In the genomic region with DNA sequence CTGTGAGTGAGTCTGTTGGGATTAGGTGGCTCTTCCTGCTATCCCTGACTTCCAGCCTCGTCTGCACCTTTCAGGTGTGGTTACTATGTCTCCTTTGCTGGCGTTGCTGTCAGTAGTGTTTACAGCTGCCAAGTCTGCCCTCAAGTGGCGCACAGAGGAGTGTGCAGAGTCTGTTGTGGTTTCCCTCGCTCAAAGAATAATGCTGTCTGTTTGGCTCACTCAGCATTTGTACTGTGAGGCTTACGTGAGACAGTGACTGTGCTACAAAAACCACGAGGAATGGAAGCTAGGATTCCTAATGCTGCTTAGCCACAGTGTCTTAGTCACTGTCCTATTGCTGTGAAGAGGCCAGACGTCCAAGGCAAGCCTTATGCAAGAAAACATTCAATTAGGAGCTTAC, we compare ENCODE assay signal across 9 mouse cellular contexts. TPM values are rescaled to one million over a fixed set of nuclear protein-coding genes. Genes with fewer than 3 reads are reported as not detected.
DNase-seq lines count a peak whose midpoint lies in the region; ATAC-seq lines count a peak whose summit lies in the region.
"Had no signal": no experiment of that assay in that cellular context is flagged by ENCODE, and none has a peak within 500 bp of the region (broad histone marks: within the 10 kb centered on the region; RNA-seq: fewer than 3 reads in every experiment).

No protein-coding gene starts in this region.

- peak; percentile 21 for DNase-seq in heart, postnatal 4 days
- peak; percentile 65 for DNase-seq in A20 (ENCODE audit: low read depth, low spot score)
- peak; percentile 17 for DNase-seq in lung, postnatal 14 days
- DNase-seq in adrenal gland, adult 2 months = no peak
- DNase-seq in adrenal gland, postnatal 25 days = no peak
- no peak for DNase-seq in midbrain, embryonic 10.5 days (ENCODE audit: low spot score)

- H3K9me3 ChIP-seq in heart, embryonic 11.5 days (replicated peaks; ENCODE audit: control insufficient read depth, low read length) = no peaks in the 10 kb centered on the region
- H3K9me3 ChIP-seq in midbrain, embryonic 10.5 days (replicated peaks) = peaks cover 46% of the 10 kb centered on the region
- H3K9me3 ChIP-seq: limb, embryonic 12.5 days had no signal

- H3K4me2 ChIP-seq in heart, embryonic 11.5 days = no peak overlapping the region
- H3K4me2 ChIP-seq: limb, embryonic 12.5 days had no signal

- no peak overlapping the region for H3K27ac ChIP-seq in heart, embryonic 11.5 days (ENCODE audit: low read depth, low read length)
- no peak overlapping the region for H3K27ac ChIP-seq in midbrain, embryonic 10.5 days (replicated peaks)
- H3K27ac ChIP-seq: limb, embryonic 12.5 days had no signal

- H3K9ac ChIP-seq in heart, embryonic 11.5 days (ENCODE audit: low read depth, low read length) = no peak overlapping the region
- H3K9ac ChIP-seq: limb, embryonic 12.5 days had no signal

- no peaks in the 10 kb centered on the region for H3K27me3 ChIP-seq in heart, embryonic 11.5 days (ENCODE audit: control insufficient read depth, insufficient read depth, low read length)
- H3K27me3 ChIP-seq in midbrain, embryonic 10.5 days (ENCODE audit: low read depth, poor library complexity, severe bottlenecking) = no peaks in the 10 kb centered on the region
- H3K27me3 ChIP-seq: limb, embryonic 12.5 days had no signal

- ATAC-seq in heart, embryonic 11.5 days (replicated peaks; ENCODE audit: insufficient number of reproducible peaks, low FRiP score, low TSS enrichment) = no peak
- ATAC-seq in activated CD4-positive, CD25-positive, alpha-beta regulatory T cell, adult 4 months = peak; percentile 81

- H3K36me3 ChIP-seq in heart, embryonic 11.5 days (ENCODE audit: control insufficient read depth, insufficient read depth, low read length) = no peaks in the 10 kb centered on the region
- peaks cover 95% of the 10 kb centered on the region for H3K36me3 ChIP-seq in midbrain, embryonic 10.5 days

- no peak overlapping the region for H3K4me3 ChIP-seq in heart, embryonic 11.5 days (ENCODE audit: low read depth, low read length)
- H3K4me3 ChIP-seq in midbrain, embryonic 10.5 days = no peak overlapping the region
- H3K4me3 ChIP-seq: limb, embryonic 12.5 days had no signal

- peaks cover 11% of the 10 kb centered on the region for H3K4me1 ChIP-seq in heart, embryonic 11.5 days (ENCODE audit: control insufficient read depth, insufficient read depth, low read length)
- peaks cover 18% of the 10 kb centered on the region for H3K4me1 ChIP-seq in midbrain, embryonic 10.5 days

- WGBS in heart, embryonic 11.5 days (ENCODE audit: insufficient replicate concordance) = 79% methylated on average over 7 of the region's 7 CpGs
- 87% methylated on average over 7 of the region's 7 CpGs for WGBS in midbrain, embryonic 10.5 days

RNA-seq across cellular contexts. Expression of gene Haspin, which starts 7.1 kb away (rescaled TPM):
- 1 to 10 TPM; 6.0 to 7.1 TPM for total RNA-seq in heart, postnatal 4 days (2021)
- 11.2 and 12.0 TPM in 2 replicates for polyA plus RNA-seq in heart, embryonic 11.5 days (2014; fragmentation: Nextera tagmentation; extraction: Ambion mirVana)
- polyA plus RNA-seq in activated CD4-positive, CD25-positive, alpha-beta regulatory T cell, adult 4 months (2017; shearing (Covaris generic)) = 1 to 10 TPM; 8.6 to 8.7 TPM
- under 1 TPM; 0.35 TPM for total RNA-seq in adrenal gland, adult 2 months (2021)
- 0.70 and 0.91 TPM in 2 replicates for polyA plus RNA-seq in adrenal gland, adult 2 months (2012; rRNA removed)
- 1.4 and 1.6 TPM in 2 replicates for total RNA-seq in adrenal gland, postnatal 25 days (2021)
- polyA plus RNA-seq in midbrain, embryonic 10.5 days (2016; fragmentation: Nextera tagmentation; extraction: Ambion mirVana) = 22.4 and 24.5 TPM in 2 replicates

RNA-seq across cellular contexts. Expression of gene P2rx5, which starts 29.2 kb away (rescaled TPM):
- 1 to 10 TPM; 3.9 to 5.0 TPM for total RNA-seq in heart, postnatal 4 days (2021)
- polyA plus RNA-seq in heart, embryonic 11.5 days (2014; fragmentation: Nextera tagmentation; extraction: Ambion mirVana) = 0.65 and 0.97 TPM in 2 replicates
- under 1 TPM in 1 of 2 experiments, not detected in 1; 0.19 TPM for polyA plus RNA-seq in activated CD4-positive, CD25-positive, alpha-beta regulatory T cell, adult 4 months (2017; shearing (Covaris generic))
- 10 to 100 TPM in 1 of 2 experiments, 1 to 10 TPM in 1; 4.4 to 10.9 TPM for total RNA-seq in adrenal gland, adult 2 months (2021)
- polyA plus RNA-seq in adrenal gland, adult 2 months (2012; rRNA removed) = 2.3 and 2.9 TPM in 2 replicates
- 5.8 and 7.8 TPM in 2 replicates for total RNA-seq in adrenal gland, postnatal 25 days (2021)
- polyA plus RNA-seq in midbrain, embryonic 10.5 days (2016; fragmentation: Nextera tagmentation; extraction: Ambion mirVana) = 0.21 and 0.29 TPM in 2 replicates

RNA-seq across cellular contexts. Expression of gene Itgae, which starts 40.6 kb away (rescaled TPM):
- under 1 TPM; 0.18 to 0.21 TPM for total RNA-seq in heart, postnatal 4 days (2021)
- polyA plus RNA-seq in heart, embryonic 11.5 days (2014; fragmentation: Nextera tagmentation; extraction: Ambion mirVana) = 0.31 and 0.34 TPM in 2 replicates
- polyA plus RNA-seq in activated CD4-positive, CD25-positive, alpha-beta regulatory T cell, adult 4 months (2017; shearing (Covaris generic)) = 100 to 1,000 TPM in 1 of 2 experiments, 10 to 100 TPM in 1; 94.7 to 118 TPM
- total RNA-seq in adrenal gland, adult 2 months (2021) = under 1 TPM; 0.23 to 0.79 TPM
- 0.39 and 0.54 TPM in 2 replicates for polyA plus RNA-seq in adrenal gland, adult 2 months (2012; rRNA removed)
- 0.30 and 0.33 TPM in 2 replicates for total RNA-seq in adrenal gland, postnatal 25 days (2021)
- polyA plus RNA-seq in midbrain, embryonic 10.5 days (2016; fragmentation: Nextera tagmentation; extraction: Ambion mirVana) = 0.39 and 0.60 TPM in 2 replicates

RNA-seq across cellular contexts. Expression of gene Emc6, which starts 45.8 kb away (rescaled TPM):
- 10 to 100 TPM; 66.3 to 67.9 TPM for total RNA-seq in heart, postnatal 4 days (2021)
- 94.3 and 112 TPM in 2 replicates for polyA plus RNA-seq in heart, embryonic 11.5 days (2014; fragmentation: Nextera tagmentation; extraction: Ambion mirVana)
- 10 to 100 TPM; 50.2 to 65.2 TPM for polyA plus RNA-seq in activated CD4-positive, CD25-positive, alpha-beta regulatory T cell, adult 4 months (2017; shearing (Covaris generic))
- total RNA-seq in adrenal gland, adult 2 months (2021) = 10 to 100 TPM; 86.1 to 88.7 TPM
- polyA plus RNA-seq in adrenal gland, adult 2 months (2012; rRNA removed) = 91.0 and 117 TPM in 2 replicates
- 63.4 and 73.4 TPM in 2 replicates for total RNA-seq in adrenal gland, postnatal 25 days (2021)
- 132 and 137 TPM in 2 replicates for polyA plus RNA-seq in midbrain, embryonic 10.5 days (2016; fragmentation: Nextera tagmentation; extraction: Ambion mirVana)

RNA-seq across cellular contexts. Expression of gene Tax1bp3, which starts 45.9 kb away (rescaled TPM):
- 100 to 1,000 TPM; 109 to 112 TPM for total RNA-seq in heart, postnatal 4 days (2021)
- polyA plus RNA-seq in heart, embryonic 11.5 days (2014; fragmentation: Nextera tagmentation; extraction: Ambion mirVana) = 264 and 272 TPM in 2 replicates
- 10 to 100 TPM; 20.6 to 28.4 TPM for polyA plus RNA-seq in activated CD4-positive, CD25-positive, alpha-beta regulatory T cell, adult 4 months (2017; shearing (Covaris generic))
- 10 to 100 TPM; 71.0 to 87.8 TPM for total RNA-seq in adrenal gland, adult 2 months (2021)
- polyA plus RNA-seq in adrenal gland, adult 2 months (2012; rRNA removed) = 71.0 and 77.0 TPM in 2 replicates
- 71.3 and 79.4 TPM in 2 replicates for total RNA-seq in adrenal gland, postnatal 25 days (2021)
- 175 and 199 TPM in 2 replicates for polyA plus RNA-seq in midbrain, embryonic 10.5 days (2016; fragmentation: Nextera tagmentation; extraction: Ambion mirVana)

Comparison
In these comparisons a context has a peak if more than half of its experiments do, and no peak if none do; other contexts are left out.
1. DNase-seq: peak in heart, postnatal 4 days (single experiment), A20 (single experiment) and lung, postnatal 14 days (single experiment); none in adrenal gland, adult 2 months (single experiment), adrenal gland, postnatal 25 days (single experiment) and midbrain, embryonic 10.5 days (single experiment).
2. RNA of gene Itgae, which starts 40.6 kb away (polyA plus RNA-seq): 94.7 to 118 TPM in activated CD4-positive, CD25-positive, alpha-beta regulatory T cell, adult 4 months; 0.39 to 0.60 TPM in midbrain, embryonic 10.5 days, 0.39 to 0.54 TPM in adrenal gland, adult 2 months and 0.31 to 0.34 TPM in heart, embryonic 11.5 days; every median in the first group is over 10 times any median in the second.